Mouse (Mus musculus) stomach, embryonic 14.5 days (tissue): ENCODE data around the gene Ifi205. TPM values are rescaled to one million over a fixed set of nuclear protein-coding genes. Genes with fewer than 3 reads are reported as not detected.
"Not testable (repeated sequence)": the region's sequence is repeated elsewhere in the genome, so short reads cannot be mapped to it uniquely, and the experiment has no call there.

Experiments used
- ATAC-seq: fragments of 200-750 bp; cut with Nextera tagmentation; 2 replicates; pipeline ENCODE4 v1.8.0; 2017; ENCODE audit warnings: low read depth, moderate TSS enrichment; ENCODE audit not compliant: insufficient number of reproducible peaks, insufficient read depth, low FRiP score
- H3K27ac ChIP-seq: fragments of 300-500 bp; sonication (generic); 2 replicates; pipeline ENCODE4 v1.5.1; 2014; ENCODE audit warnings: mild to moderate bottlenecking, low read length, moderate library complexity, mixed read lengths
- H3K27me3 ChIP-seq: fragments of 300-500 bp; sonication (generic); 2 replicates; pipeline ENCODE4 v1.6.1; 2014; ENCODE audit warnings: low read length, control low read depth, mixed read lengths; ENCODE audit not compliant: control insufficient read depth, insufficient read depth
- H3K36me3 ChIP-seq: fragments of 300-500 bp; sonication (generic); 2 replicates; pipeline ENCODE4 v1.6.1; 2014; ENCODE audit warnings: mild to moderate bottlenecking, control low read depth, low read length, moderate library complexity, mixed read lengths; ENCODE audit not compliant: control insufficient read depth, insufficient read depth
- H3K4me1 ChIP-seq: fragments of 300-500 bp; sonication (generic); 2 replicates; pipeline ENCODE4 v1.6.1; 2014; ENCODE audit warnings: low read length, control low read depth, mixed read lengths; ENCODE audit not compliant: control insufficient read depth, insufficient read depth
- H3K4me2 ChIP-seq: fragments of 300-500 bp; sonication (generic); replicated peaks from 2 replicates; pipeline ENCODE4 v1.6.1; 2014; ENCODE audit warnings: low read depth, low read length, control low read depth
- H3K4me3 ChIP-seq: fragments of 300-500 bp; sonication (generic); 2 replicates; pipeline ENCODE4 v1.5.1; 2014; ENCODE audit warnings: low read depth, low read length, control low read depth
- H3K9ac ChIP-seq: fragments of 300-500 bp; sonication (generic); replicated peaks from 2 replicates; pipeline ENCODE4 v1.6.1; 2014; ENCODE audit warnings: low read depth, mild to moderate bottlenecking, control low read depth, low read length, moderate library complexity, mixed read lengths
- H3K9me3 ChIP-seq: fragments of 300-500 bp; sonication (generic); 2 replicates; pipeline ENCODE4 v1.6.1; 2016; ENCODE audit warnings: low read depth, low read length, control low read depth; ENCODE audit not compliant: control insufficient read depth
- WGBS: fragments of 180-500 bp; shearing (Covaris S2); extraction: QIAGEN DNeasy Blood & Tissue Kit; methylation state at CpG from one replicate; pipeline ENCODE4 v1.1.7; 2014; 5-methylcytosine and 5-hydroxymethylcytosine counted together
- polyA plus RNA-seq: library from polyadenylated mRNA; unstranded; fragments of >200 nt; fragmentation: Nextera tagmentation; extraction: Ambion mirVana; gene quantifications from 2 replicates; pipeline ENCODE4 v1.2.1, GENCODE M21; 2014

Ifi205 gene
- polyA plus RNA-seq, 1 experiment from 2014 or later: 0.36 TPM

GRCm38 (mm10) chr1:174048227-174048626 is 16.6 kb upstream of the Ifi205 start:
- H3K27ac ChIP-seq, H3K36me3 ChIP-seq, H3K4me2 ChIP-seq, H3K4me1 ChIP-seq, H3K27me3 ChIP-seq, H3K9me3 ChIP-seq, H3K9ac ChIP-seq, ATAC-seq, H3K4me3 ChIP-seq: not testable (repeated sequence)
- WGBS: 62% methylated on average over 6 of the region's 6 CpGs

GRCm38 (mm10) chr1:174044431-174044830 is 12.8 kb upstream of the Ifi205 start:
- no peaks in the 10 kb centered on the region for H3K4me1 ChIP-seq
- no peak overlapping the region for H3K9ac ChIP-seq
- no peak overlapping the region for H3K4me2 ChIP-seq
- 57% methylated on average over 2 of the region's 2 CpGs for WGBS
- H3K27me3 ChIP-seq: no peaks in the 10 kb centered on the region
- H3K9me3 ChIP-seq: no peaks in the 10 kb centered on the region
- no peak overlapping the region for H3K4me3 ChIP-seq
- H3K27ac ChIP-seq: no peak overlapping the region
- ATAC-seq: no peak
- H3K36me3 ChIP-seq: no peaks in the 10 kb centered on the region

- H3K9me3 ChIP-seq, H3K36me3 ChIP-seq, H3K4me1 ChIP-seq, H3K27ac ChIP-seq, H3K27me3 ChIP-seq, H3K4me3 ChIP-seq, H3K4me2 ChIP-seq, H3K9ac ChIP-seq: not testable (repeated sequence)
- peak; percentile 23; the same call in 1 of the 2 replicates for ATAC-seq
- WGBS: 88% methylated on average over 12 of the region's 12 CpGs
Observed at GRCm38 (mm10) chr1:174042091-174042884, 10.7 kb upstream of the Ifi205 start.

- Histone ChIP-seq H3K36me3 (no peaks in the 10 kb centered on the region), H3K27me3 (no peaks in the 10 kb centered on the region), H3K4me2 (no peak within 1 kb of the TSS), H3K9me3 (no peaks in the 10 kb centered on the region), H3K4me1 (no peaks in the 10 kb centered on the region), H3K27ac (no peak within 1 kb of the TSS), H3K4me3 (no peak within 1 kb of the TSS), H3K9ac (no peak within 1 kb of the TSS)
- no peak for ATAC-seq
- 61% methylated on average over 7 of the region's 7 CpGs for WGBS
Observed at GRCm38 (mm10) chr1:174040523-174041177, 9.0 kb upstream of the Ifi205 start, which contains the start of gene Olfr433. Gene Olfr433 (plus strand): TSS chr1:174040705.

GRCm38 (mm10) chr1:174038480-174038879 is 6.9 kb upstream of the Ifi205 start:
- Histone ChIP-seq H3K36me3 (no peaks in the 10 kb centered on the region), H3K4me3 (no peak overlapping the region), H3K9ac (no peak overlapping the region), H3K9me3 (no peaks in the 10 kb centered on the region), H3K4me2 (no peak overlapping the region), H3K4me1 (no peaks in the 10 kb centered on the region), H3K27ac (no peak overlapping the region), H3K27me3 (no peaks in the 10 kb centered on the region)
- ATAC-seq: no peak
- WGBS: 83% methylated on average over 3 of the region's 3 CpGs

DNA sequence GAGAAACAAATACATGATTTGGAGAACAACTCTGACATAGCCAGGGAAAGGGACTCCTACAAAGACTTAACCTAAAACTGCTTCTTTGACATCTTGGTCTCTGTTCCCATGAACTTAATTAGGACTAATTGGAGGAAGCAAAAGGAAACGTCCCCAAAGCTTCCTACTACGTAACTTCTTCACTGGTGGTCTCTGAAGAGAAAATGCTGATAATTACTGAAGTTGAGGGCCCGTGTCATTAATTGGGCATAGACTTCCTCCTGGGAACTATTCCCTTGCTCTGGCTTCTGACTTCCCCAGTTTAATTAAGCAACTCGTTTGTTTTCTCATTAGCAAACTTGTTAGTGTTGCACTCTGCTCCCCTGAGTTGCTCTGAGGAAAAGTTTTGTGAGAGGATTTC is 4.2 kb upstream of the Ifi205 start:
- H3K4me2 ChIP-seq: no peak overlapping the region
- H3K4me3 ChIP-seq: no peak overlapping the region
- no peak overlapping the region for H3K27ac ChIP-seq
- no peaks in the 10 kb centered on the region for H3K4me1 ChIP-seq
- no peaks in the 10 kb centered on the region for H3K27me3 ChIP-seq
- 63% methylated on average over 4 of the region's 4 CpGs for WGBS
- no peak for ATAC-seq
- H3K9ac ChIP-seq: no peak overlapping the region
- H3K36me3 ChIP-seq: no peaks in the 10 kb centered on the region
- no peaks in the 10 kb centered on the region for H3K9me3 ChIP-seq

GRCm38 (mm10) chr1:174007050-174007449 is 24.6 kb downstream of the Ifi205 start:
- not testable (repeated sequence) for ATAC-seq

DNA sequence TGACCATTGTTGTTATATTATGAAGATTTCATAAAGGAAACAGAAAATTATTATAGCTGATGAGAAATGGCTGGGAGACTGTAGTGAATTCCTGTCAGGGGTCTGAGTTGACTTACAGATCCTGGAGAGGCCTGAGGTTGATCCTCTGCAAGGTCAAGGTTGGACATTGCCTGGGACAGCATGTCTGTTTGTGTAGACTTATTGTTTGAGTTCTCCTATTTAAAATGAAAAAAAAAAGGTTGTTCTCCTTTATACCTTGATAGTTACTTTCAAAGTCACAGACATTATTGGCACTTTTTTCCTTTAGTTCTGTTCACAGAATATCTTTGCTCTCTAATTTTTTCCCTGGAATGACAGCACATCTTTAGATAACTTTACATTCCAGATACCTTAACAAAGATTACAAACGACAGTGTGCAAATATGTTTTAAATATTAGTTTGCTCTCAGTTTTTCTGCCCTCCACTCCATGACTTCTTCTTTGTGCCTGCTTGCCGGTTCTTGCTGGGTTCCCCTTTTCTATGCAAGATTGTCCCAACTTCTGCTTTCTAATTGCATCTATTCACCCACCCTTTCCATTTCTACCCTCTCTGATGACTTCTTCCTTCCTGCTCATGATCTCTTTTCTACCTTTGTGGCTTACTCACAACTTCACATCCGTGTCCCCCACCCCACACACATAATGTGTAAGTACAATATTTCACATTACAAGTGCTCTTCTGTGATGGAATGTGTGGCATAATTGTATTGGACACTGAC is 27.1 kb downstream of the Ifi205 start:
- H3K4me3 ChIP-seq, H3K27me3 ChIP-seq, H3K27ac ChIP-seq, ATAC-seq, H3K4me2 ChIP-seq, H3K9ac ChIP-seq, H3K4me1 ChIP-seq, H3K36me3 ChIP-seq, H3K9me3 ChIP-seq: not testable (repeated sequence)
- WGBS: 68% methylated on average over 2 of the region's 3 CpGs

More at GRCm38 (mm10) chr1:174007050-174007449, 24.6 kb downstream of the Ifi205 start:
- H3K9ac ChIP-seq, H3K36me3 ChIP-seq, H3K4me3 ChIP-seq, H3K4me2 ChIP-seq, H3K27me3 ChIP-seq, H3K9me3 ChIP-seq, H3K4me1 ChIP-seq, H3K27ac ChIP-seq: not testable (repeated sequence)
